Mouse (Mus musculus): ENCODE results near the gene Baiap2l1.

GRCm38 (mm10) chr5:144372885-144373284 is 15.0 kb upstream of the Baiap2l1 start:
- no peak for TF ChIP-seq CTCF (IDR thresholded peaks at IDR 0.05; ENCODE audit: borderline replicate concordance, control insufficient read depth, extremely low read depth, insufficient read depth, low read length, poor library complexity)
- no peak for TF ChIP-seq POLR2A (IDR thresholded peaks at IDR 0.05; ENCODE audit: control insufficient read depth, extremely low read depth, insufficient read depth, low read length, poor library complexity)

Measured in thymus, adult 2 months (tissue).